Mouse (Mus musculus): ENCODE measurements around the gene Sgms2.

Gene Sgms2

GRCm38 (mm10) chr3:131491361-131491925, at the start of gene Sgms2:
Gene Sgms2, minus strand, starts transcription at chr3:131491411.
- in situ Hi-C loops (cut with MboI, MseI) = loop anchor here (25.0 kb wide), 1 partner anchor 571 kb away; no protein-coding TSS in a partner anchor

GRCm38 (mm10) chr3:131525229-131525628, 34.0 kb upstream of the Sgms2 start:
- in situ Hi-C loops (cut with MboI, MseI) = no loop called here

GRCm38 (mm10) chr3:131524779-131525178, 33.6 kb upstream of the Sgms2 start:
- in situ Hi-C loops (cut with MboI, MseI) = no loop called here

- in situ Hi-C loops (cut with MboI, MseI) = no loop called here
These were observed 33.0 kb upstream of the Sgms2 start for GRCm38 (mm10) chr3:131524210-131524609.

GRCm38 (mm10) chr3:131523749-131524148, 32.5 kb upstream of the Sgms2 start:
- in situ Hi-C loops (cut with MboI, MseI) = no loop called here

DNA sequence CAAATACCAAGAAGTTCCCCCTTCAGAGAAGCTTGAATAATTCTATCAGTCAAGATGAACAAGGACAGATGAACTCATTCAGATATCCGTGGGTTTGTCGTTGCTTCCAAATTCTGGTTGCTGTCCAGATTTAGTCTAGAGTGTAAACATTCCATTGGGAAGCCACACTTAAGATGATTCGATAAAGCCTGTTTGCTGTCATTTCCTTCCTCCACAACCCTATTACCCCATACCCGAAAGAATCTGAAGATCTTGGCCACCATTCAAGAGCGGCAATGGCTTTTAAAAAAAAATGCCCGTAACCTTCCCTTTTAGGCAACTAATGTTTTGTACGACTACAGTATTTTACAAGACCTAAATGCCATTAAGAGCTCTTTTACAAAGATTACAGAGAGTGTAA, 31.0 kb upstream of the Sgms2 start:
- in situ Hi-C loops (cut with MboI, MseI) = no loop called here

DNA sequence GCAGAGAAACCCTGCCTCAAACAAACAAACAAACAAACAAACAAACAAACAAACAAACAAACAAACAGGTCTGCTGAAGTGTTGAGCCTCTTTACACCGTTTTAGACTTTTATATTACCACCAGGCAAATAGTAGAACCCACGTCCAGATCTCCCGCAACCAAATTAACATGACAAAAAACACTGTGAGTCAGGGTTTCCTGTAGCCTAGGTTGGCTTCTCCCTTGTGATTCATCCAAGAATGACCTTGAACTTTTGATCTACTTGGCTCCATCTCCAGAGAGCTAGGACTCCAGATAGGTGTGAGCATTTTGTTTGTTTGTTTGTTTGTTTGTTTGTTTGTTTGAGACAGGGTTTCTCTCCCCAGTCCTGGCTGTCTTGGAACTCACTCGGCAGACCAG, 30.0 kb upstream of the Sgms2 start:
- in situ Hi-C loops (cut with MboI, MseI) = no loop called here

DNA sequence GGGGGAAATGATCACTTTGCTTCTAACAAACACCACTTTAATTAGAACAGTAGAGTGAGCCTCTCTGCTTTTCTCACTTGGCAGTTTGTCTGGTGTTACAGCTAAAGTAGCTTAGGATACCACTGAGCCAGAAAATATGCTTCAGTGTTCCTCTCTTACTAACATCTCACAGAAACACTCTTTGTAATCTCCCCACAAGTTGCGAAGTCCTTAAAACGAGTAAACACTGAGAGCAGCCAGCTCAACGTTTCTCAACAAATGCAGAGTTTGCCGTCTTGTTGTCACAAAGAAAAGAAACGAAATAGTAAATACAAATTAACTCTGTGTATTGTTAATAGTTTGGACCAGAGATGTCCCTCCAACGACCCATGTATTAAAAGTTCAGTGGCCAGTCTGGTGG, 26.5 kb upstream of the Sgms2 start:
- in situ Hi-C loops (cut with MboI, MseI) = no loop called here

- in situ Hi-C loops (cut with MboI, MseI) = no loop called here
These were observed 25.3 kb upstream of the Sgms2 start for GRCm38 (mm10) chr3:131516332-131516999.

GRCm38 (mm10) chr3:131511616-131512015, 20.4 kb upstream of the Sgms2 start:
- in situ Hi-C loops (cut with MboI, MseI) = no loop called here

GRCm38 (mm10) chr3:131508024-131508423, 16.8 kb upstream of the Sgms2 start:
- in situ Hi-C loops (cut with MboI, MseI) = no loop called here

GRCm38 (mm10) chr3:131504595-131505223, 13.5 kb upstream of the Sgms2 start:
- in situ Hi-C loops (cut with MboI, MseI) = no loop called here

- in situ Hi-C loops (cut with MboI, MseI) = no loop called here
These were observed 10.6 kb upstream of the Sgms2 start for GRCm38 (mm10) chr3:131501677-131502370.

- in situ Hi-C loops (cut with MboI, MseI) = loop anchor here (25.0 kb wide), 1 partner anchor 563 kb away; no protein-coding TSS in a partner anchor
These were observed 8.4 kb upstream of the Sgms2 start for GRCm38 (mm10) chr3:131499651-131500050.

- in situ Hi-C loops (cut with MboI, MseI) = loop anchor here (25.0 kb wide), 1 partner anchor 566 kb away; no protein-coding TSS in a partner anchor
These were observed 5.4 kb upstream of the Sgms2 start for GRCm38 (mm10) chr3:131496506-131497122.

DNA sequence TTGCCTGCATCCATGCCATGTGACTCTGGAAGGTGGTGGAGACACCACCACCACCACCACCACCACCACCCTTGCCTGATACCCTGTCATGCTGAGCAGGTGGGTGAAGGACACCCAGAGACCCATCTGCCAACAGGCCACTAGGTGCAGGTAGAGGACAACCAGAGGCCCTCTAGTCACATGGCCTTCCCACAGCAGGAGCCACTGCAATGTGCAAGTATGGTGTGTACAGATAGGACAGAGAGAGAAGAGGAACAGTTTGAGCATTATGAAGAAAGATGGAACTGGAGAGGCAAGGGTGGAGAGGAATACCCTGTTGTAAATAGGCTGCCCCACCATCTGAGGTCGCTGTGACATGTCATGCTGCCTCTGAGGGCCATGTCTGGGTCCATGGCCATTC, 3.9 kb upstream of the Sgms2 start:
- in situ Hi-C loops (cut with MboI, MseI) = loop anchor here (25.0 kb wide), 1 partner anchor 567 kb away; no protein-coding TSS in a partner anchor

DNA sequence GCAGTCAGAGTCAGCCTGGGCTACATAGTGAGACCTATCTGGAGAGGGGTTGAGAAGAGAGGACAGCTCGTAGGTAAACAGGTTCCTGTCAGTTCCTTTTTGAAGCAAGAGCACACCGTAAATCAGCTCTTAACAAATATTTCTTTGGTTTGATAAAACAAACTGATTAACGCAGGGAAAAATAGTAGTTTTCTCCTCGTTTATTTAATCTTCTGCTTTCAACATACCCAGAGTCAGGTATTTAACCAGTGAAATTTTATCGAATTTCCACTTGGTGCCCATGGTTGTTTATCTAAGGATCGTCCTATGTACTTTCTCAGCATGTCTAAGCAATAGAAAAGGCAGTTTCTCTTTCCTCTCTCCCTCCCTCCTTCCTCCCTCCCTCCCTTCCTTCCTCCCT, 2.0 kb upstream of the Sgms2 start:
- in situ Hi-C loops (cut with MboI, MseI) = loop anchor here (25.0 kb wide), 1 partner anchor 569 kb away; no protein-coding TSS in a partner anchor

DNA sequence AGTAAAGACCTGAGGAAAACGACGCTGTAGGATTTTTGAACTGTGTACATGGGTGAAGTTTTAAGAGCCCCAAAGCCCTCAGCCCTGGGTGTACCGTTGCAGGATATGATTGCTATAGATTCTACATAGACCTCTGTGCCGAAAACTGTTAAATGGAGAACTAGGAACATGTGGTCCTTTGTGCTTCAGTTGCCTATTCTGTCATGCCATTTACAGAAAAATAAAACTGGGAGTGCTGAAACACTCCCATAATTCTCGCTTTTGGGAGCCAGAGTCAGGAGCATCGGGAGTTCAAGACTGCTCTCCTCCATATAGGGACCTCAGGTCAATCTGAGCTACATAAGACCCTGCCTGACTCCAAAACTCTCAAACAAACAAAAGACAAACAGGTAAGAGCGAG, 769 bp upstream of the Sgms2 start:
- in situ Hi-C loops (cut with MboI, MseI) = loop anchor here (25.0 kb wide), 1 partner anchor 570 kb away; no protein-coding TSS in a partner anchor

DNA sequence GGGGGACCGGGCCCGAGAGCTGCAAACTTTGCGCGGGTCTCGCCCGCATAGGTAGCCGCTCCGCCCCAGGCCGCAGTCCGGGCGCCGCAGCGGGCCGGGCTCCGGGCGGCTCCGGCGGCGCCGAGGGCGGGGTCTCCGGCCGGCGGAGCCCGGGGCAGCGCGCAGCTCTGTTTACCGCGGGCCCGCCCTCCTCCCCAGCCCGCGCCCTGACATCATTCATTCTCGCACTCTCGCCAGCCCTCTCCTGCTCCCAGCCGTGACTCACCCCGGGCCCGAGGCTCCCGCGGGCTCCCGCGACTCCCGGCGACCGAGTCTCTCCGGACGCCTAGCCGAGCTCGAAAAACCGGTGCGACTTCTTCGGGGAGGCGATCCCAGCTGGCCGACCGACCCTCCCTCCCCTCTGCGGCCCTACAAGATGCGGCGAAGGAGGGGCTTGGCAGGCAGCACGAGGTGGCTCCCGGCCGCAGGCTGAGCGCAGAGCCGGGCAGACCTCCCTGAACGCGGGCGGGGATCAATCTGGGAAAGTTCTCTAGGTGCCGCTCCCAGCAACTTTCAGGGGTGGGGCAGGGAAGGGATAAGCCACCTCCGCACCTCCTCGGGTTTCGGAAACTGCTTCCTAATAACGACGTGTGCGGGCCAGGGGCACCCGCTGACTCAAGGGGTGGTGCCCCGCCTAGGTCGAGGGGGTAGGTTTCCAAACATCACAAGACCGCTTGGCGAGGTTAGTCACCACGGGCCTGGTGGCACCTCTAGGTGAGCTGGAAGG, 885 bp downstream of the Sgms2 start:
- in situ Hi-C loops (cut with MboI, MseI) = loop anchor here (25.0 kb wide), 1 partner anchor 572 kb away; no protein-coding TSS in a partner anchor

DNA sequence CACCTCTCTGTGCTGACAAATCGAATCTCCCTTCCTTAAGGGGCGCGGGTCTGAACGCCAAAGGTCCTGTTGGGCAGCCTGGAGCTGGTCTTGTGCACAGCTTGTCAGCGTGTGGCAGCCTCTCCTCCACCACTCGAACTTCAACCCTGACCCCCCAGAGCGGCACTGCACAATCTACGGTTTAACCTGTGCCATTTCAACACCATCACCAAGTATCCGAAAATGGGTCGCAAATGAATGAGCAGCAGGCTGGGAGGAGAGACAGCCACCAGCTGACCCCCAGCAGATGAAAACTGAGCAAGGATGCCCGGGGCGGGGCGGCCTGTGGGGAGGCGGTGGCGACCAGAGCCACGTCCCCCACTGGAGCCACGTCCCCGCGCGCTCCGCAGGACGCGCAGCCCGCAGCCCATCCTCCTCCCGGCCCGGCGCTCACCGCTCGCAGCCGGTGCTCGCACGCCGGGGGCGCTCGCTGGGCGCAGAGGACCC, 1.5 kb downstream of the Sgms2 start:
- in situ Hi-C loops (cut with MboI, MseI) = loop anchor here (25.0 kb wide), 1 partner anchor 573 kb away; no protein-coding TSS in a partner anchor

Measured in regulatory T cell (primary cell).